Mouse (Mus musculus) liver, embryonic 14.5 days (tissue): ENCODE measurements around the gene Cacna1d. TPM values are rescaled to one million over a fixed set of nuclear protein-coding genes. Genes with fewer than 3 reads are reported as not detected.

Source experiments
- ATAC-seq: fragments of 200-750 bp; cut with Nextera tagmentation; 2 replicates; pipeline ENCODE4 v1.8.0; 2017; ENCODE audit warnings: moderate number of reproducible peaks, mild to moderate bottlenecking, moderate library complexity; ENCODE audit not compliant: insufficient read depth
- DNase-seq, 3 experiments: peaks; one replicate each; pipeline ENCODE4 v3.0.0-alpha.2; 2012 to 2013; ENCODE audit warnings: low read depth in 3 of 3, low spot score in 3 of 3
- H3K27ac ChIP-seq: fragments of 300-500 bp; sonication (generic); 2 replicates; pipeline ENCODE4 v1.5.1; 2014; ENCODE audit warnings: moderate library complexity, mild to moderate bottlenecking, control low read depth, inconsistent platforms
- H3K27me3 ChIP-seq: fragments of 300-500 bp; sonication (generic); 2 replicates; pipeline ENCODE4 v1.6.1; 2014; ENCODE audit warnings: mild to moderate bottlenecking, low read length, moderate library complexity; ENCODE audit not compliant: control insufficient read depth, insufficient read depth
- H3K36me3 ChIP-seq: fragments of 300-500 bp; sonication (generic); replicated peaks from 2 replicates; pipeline ENCODE4 v1.6.1; 2014; ENCODE audit warnings: low read depth; ENCODE audit not compliant: control insufficient read depth, insufficient read depth
- H3K4me1 ChIP-seq, 2 experiments: fragments of 200-500 bp in 1 of 2; fragments of 300-500 bp in 1 of 2; sonication (generic) in 1 of 2; replicated peaks; 2 replicates each; pipeline ENCODE4 v1.6.1; 2012 to 2014; ENCODE audit warnings: antibody characterized with exemption in 1 of 2, inconsistent platforms in 1 of 2, low read length in 1 of 2; ENCODE audit not compliant: control insufficient read depth in 2 of 2, insufficient read depth in 2 of 2
- H3K4me2 ChIP-seq: fragments of 300-500 bp; sonication (generic); 2 replicates; pipeline ENCODE4 v1.6.1; 2014; ENCODE audit warnings: low read depth, mild to moderate bottlenecking, control low read depth, moderate library complexity
- H3K4me3 ChIP-seq, 2 experiments: fragments of 200-500 bp in 1 of 2; fragments of 300-500 bp in 1 of 2; sonication (generic) in 1 of 2; 2 replicates each; pipeline ENCODE4 v1.5.1; 2012 to 2014; ENCODE audit warnings: low read depth in 2 of 2, low read length in 2 of 2, mild to moderate bottlenecking in 2 of 2, control low read depth in 1 of 2, inconsistent platforms in 1 of 2, moderate library complexity in 1 of 2; ENCODE audit not compliant: insufficient read depth in 1 of 2
- H3K9ac ChIP-seq: fragments of 300-500 bp; sonication (generic); replicated peaks from 2 replicates; pipeline ENCODE4 v1.6.1; 2014; ENCODE audit warnings: mild to moderate bottlenecking, control low read depth, moderate library complexity
- H3K9me3 ChIP-seq: fragments of 300-500 bp; sonication (generic); 2 replicates; pipeline ENCODE4 v1.6.1; 2016; ENCODE audit warnings: low read length, mixed read lengths; ENCODE audit not compliant: control insufficient read depth
- CTCF ChIP-seq: IDR thresholded peaks from 2 replicates; pipeline ENCODE4 v1.5.1; 2016; ENCODE audit warnings: antibody characterized with exemption, low read depth, control low read depth
- EP300 ChIP-seq: IDR thresholded peaks from 2 replicates; pipeline ENCODE4 v1.6.1; 2016; ENCODE audit warnings: antibody characterized with exemption, low read depth
- WGBS: fragments of 180-500 bp; shearing (Covaris S2); extraction: QIAGEN DNeasy Blood & Tissue Kit; methylation state at CpG from one replicate; pipeline ENCODE4 v1.1.7; 2014; ENCODE audit not compliant: insufficient replicate concordance; 5-methylcytosine and 5-hydroxymethylcytosine counted together
- polyA plus RNA-seq, 2 experiments: library from polyadenylated mRNA; depleted of rRNA in 1 of 2; stranded (reverse) in 1 of 2; unstranded in 1 of 2; fragments of >200 nt; fragmentation: Nextera tagmentation in 1 of 2; extraction: Ambion mirVana in 1 of 2; gene quantifications; 2 replicates each; pipeline versions ENCODE4 v1.2.1 to v1.2.3; 2012 to 2014

Gene Cacna1d
- polyA plus RNA-seq, 2 experiments, result 0.17 TPM

- no peaks in the 10 kb centered on the region for H3K4me1 ChIP-seq
- no peak overlapping the region for H3K9ac ChIP-seq
- no peak overlapping the region for H3K4me3 ChIP-seq
- no peak overlapping the region for H3K4me2 ChIP-seq
- no peak for ATAC-seq
- DNase-seq, result no peak
- H3K9me3 ChIP-seq, result no peaks in the 10 kb centered on the region
- WGBS, result 64% methylated on average over 10 of the region's 10 CpGs
- no peak for TF ChIP-seq EP300
- TF ChIP-seq CTCF, result no peak
- H3K36me3 ChIP-seq, result no peaks in the 10 kb centered on the region
- H3K27ac ChIP-seq, result no peak overlapping the region
- no peaks in the 10 kb centered on the region for H3K27me3 ChIP-seq
These were observed 181.0 kb downstream of the Cacna1d start for GRCm38 (mm10) chr14:30310236-30310635.

DNA sequence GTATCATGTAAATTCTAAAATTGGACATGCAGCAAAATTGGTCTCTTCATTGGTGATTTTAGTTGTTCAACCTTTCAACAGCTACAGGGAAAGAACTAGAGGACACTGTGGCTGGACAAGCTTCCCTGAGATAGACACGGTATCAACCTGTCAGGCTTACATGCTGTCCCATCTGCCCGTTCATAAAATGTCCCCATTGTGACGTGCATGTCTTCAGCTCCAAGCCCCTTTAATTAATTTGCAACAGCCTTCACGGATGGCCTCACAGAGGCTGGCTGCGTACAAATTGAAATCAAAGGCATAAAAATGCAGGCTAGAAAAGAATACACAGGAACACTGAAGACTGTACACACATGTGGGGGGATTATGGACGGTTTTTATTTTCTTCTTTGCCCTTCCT is 185.0 kb downstream of the Cacna1d start:
- DNase-seq (no peak), ATAC-seq (no peak)
- TF ChIP-seq EP300, result no peak
- no peak for TF ChIP-seq CTCF
- 66% methylated on average over 6 of the region's 6 CpGs for WGBS
- Histone ChIP-seq H3K9me3 (no peaks in the 10 kb centered on the region), H3K4me1 (no peaks in the 10 kb centered on the region), H3K4me2 (no peak overlapping the region), H3K27me3 (no peaks in the 10 kb centered on the region), H3K9ac (no peak overlapping the region), H3K27ac (no peak overlapping the region), H3K4me3 (no peak overlapping the region), H3K36me3 (no peaks in the 10 kb centered on the region)

- Histone ChIP-seq H3K4me1 (no peaks in the 10 kb centered on the region), H3K9ac (no peak overlapping the region), H3K4me2 (no peak overlapping the region), H3K9me3 (no peaks in the 10 kb centered on the region), H3K27ac (no peak overlapping the region), H3K36me3 (no peaks in the 10 kb centered on the region), H3K27me3 (no peaks in the 10 kb centered on the region), H3K4me3 (no peak overlapping the region)
- DNase-seq, result no peak
- no peak for ATAC-seq
- TF ChIP-seq CTCF (no peak), EP300 (no peak)
- 73% methylated on average over 7 of the region's 7 CpGs for WGBS
These were observed 191.3 kb downstream of the Cacna1d start for GRCm38 (mm10) chr14:30299946-30300345.

DNA sequence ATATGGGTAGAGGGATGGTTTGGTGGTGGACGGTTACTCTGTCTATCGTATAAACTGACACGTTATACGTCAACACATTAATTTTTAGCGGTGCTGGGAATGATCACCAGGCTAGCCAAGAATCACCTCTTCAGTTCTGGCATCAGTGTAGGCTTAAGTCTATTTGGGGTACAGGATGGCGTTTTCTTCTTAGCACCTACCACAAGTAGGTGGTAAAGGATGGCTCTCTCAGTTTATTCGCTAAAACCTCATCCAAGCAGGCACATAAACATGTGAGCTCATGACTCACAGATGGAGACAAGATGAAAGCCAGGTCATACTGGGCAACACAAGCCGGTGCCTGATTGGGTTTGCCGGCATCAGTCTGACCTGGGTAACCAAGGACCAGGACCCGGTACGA is 193.8 kb downstream of the Cacna1d start:
- TF ChIP-seq CTCF (no peak), EP300 (no peak)
- no peak overlapping the region for H3K4me2 ChIP-seq
- no peaks in the 10 kb centered on the region for H3K4me1 ChIP-seq
- H3K27ac ChIP-seq, result no peak overlapping the region
- H3K9me3 ChIP-seq, result no peaks in the 10 kb centered on the region
- ATAC-seq, result no peak
- DNase-seq, result no peak
- 76% methylated on average over 11 of the region's 11 CpGs for WGBS
- H3K36me3 ChIP-seq, result no peaks in the 10 kb centered on the region
- no peak overlapping the region for H3K4me3 ChIP-seq
- no peaks in the 10 kb centered on the region for H3K27me3 ChIP-seq
- no peak overlapping the region for H3K9ac ChIP-seq

GRCm38 (mm10) chr14:30292135-30292463 is 199.2 kb downstream of the Cacna1d start:
- DNase-seq (no peak), ATAC-seq (no peak)
- H3K9me3 ChIP-seq, result no peaks in the 10 kb centered on the region
- no peak overlapping the region for H3K9ac ChIP-seq
- no peak overlapping the region for H3K4me2 ChIP-seq
- H3K36me3 ChIP-seq, result no peaks in the 10 kb centered on the region
- no peak overlapping the region for H3K27ac ChIP-seq
- H3K27me3 ChIP-seq, result no peaks in the 10 kb centered on the region
- TF ChIP-seq EP300 (no peak), CTCF (no peak)
- H3K4me1 ChIP-seq, result no peaks in the 10 kb centered on the region
- H3K4me3 ChIP-seq, result no peak overlapping the region
- 20% methylated on average over 1 of the region's 1 CpGs for WGBS
